Mouse (Mus musculus): ENCODE measurements around the gene Tspan9. TPM values are rescaled to one million over a fixed set of nuclear protein-coding genes. Genes with fewer than 3 reads are reported as not detected.

The Tspan9 gene
- total RNA-seq (2021), result 10 to 100 TPM; 43.7 to 57.9 TPM
- long read RNA-seq, experiment 1, transcript Tspan9-201 (9 exons, 1,405 nt), result major isoform, 11 of 40 reads
- long read RNA-seq, experiment 1, partial matches to known transcripts, result 3 of 40 reads
- long read RNA-seq, experiment 1, other reads (novel, unspliced or antisense), result 26 of 40 reads
- long read RNA-seq, experiment 2, transcript Tspan9-201 (9 exons, 1,405 nt), result major isoform, 11 of 31 reads
- long read RNA-seq, experiment 2, partial matches to known transcripts, result 3 of 31 reads
- long read RNA-seq, experiment 2, other reads (novel, unspliced or antisense), result 17 of 31 reads

DNA sequence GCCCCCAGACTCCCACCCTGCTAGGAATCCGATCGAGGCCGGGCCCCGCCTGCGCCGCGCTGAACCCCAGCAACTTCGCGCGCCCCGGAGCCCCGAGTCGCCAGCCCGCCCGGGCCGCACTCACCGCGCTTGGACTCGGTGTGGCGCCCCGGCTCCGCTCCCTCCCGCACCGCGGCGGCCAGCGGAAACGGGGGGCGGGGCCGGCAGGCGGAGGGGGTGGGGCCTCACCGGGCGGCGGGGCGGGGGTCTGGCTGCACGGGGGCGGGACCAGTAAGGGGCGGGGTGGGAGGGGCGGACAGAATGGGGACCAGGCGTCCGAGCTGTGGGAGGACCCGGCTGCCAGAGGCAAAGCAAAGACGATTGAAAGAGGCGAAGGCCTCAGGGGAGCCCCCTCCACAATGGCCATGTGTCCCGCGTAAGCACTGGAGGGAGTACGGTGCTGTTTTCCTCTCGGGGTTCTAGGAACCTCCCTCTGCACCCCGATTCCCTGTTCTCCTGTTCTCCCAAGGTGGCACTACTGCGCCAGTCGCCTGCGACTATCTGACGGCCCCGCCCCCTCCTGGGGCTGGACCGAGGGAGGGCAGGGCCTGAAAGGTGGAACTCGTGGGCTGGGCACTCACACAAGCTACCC is at the start of gene Tspan9:
Gene Tspan9 (minus strand): TSS at position 205 of the 631 bp plus-strand sequence.
- DNase-seq (ENCODE audit: low spot score in 2 of 2), result peak; percentile 79 to 81

DNA sequence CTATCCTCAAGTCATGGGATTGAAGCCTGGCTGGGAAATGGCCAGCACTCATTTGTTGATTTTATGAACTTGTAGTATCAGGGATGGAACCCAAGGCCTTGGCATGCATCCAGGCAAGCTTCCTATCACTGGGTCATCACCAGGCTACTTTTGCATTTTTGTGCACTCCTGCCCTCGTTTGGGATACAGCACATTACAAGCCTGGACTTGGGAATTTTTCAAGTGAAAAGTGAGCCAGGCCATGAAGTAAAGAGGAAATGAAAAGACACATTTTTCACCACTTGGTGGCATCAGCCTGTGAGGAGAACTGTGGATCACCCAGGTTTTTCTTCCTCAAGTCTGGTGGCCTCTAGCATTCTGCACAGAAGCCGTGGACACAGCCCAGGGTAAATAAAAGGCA is 40.1 kb upstream of the Tspan9 start:
- DNase-seq (ENCODE audit: low spot score in 2 of 2), result no peak

- no peak for DNase-seq (ENCODE audit: low spot score in 2 of 2)
Measured at GRCm38 (mm10) chr6:128181176-128181575, 37.8 kb upstream of the Tspan9 start.

DNA sequence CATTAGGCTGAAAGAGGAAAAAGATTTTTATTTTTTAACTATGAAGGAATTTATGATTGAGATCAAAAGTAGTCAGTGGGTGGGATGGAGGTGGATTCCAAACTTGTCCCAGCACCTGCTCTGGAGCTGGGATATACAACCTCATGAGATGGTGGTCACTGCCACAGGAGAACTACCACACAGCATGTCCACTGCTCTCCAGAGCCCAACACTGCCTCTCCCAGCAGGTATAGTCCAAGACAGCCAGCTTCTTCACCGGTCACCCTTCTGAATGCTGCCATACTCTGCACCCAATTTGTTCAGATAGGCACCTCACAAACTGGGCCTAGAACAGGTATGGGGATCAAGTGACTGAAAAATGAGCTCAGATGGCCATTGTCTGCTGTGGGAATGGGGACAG is 36.3 kb upstream of the Tspan9 start:
- no peak for DNase-seq (ENCODE audit: low spot score in 2 of 2)

DNA sequence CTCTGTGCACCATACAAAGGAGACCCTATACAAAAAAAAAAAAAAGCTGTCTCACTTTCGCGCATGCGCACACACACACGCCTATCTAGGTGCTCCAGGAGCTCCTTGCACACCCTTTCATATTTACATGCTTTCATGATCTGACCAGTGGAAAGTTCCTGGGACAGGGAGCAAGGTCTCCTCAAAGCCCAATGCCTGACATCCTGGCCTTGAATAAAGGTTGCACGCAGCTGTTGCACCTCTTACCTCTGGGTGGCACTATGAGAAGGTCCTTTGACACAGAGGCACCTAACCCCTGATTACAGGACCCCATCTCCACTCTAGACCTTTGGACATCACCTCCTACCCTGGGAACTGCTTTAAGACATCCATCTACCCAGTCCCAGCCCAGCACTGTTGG is 35.9 kb upstream of the Tspan9 start:
- DNase-seq (ENCODE audit: low spot score in 2 of 2), result no peak

- no peak for DNase-seq (ENCODE audit: low spot score in 2 of 2)
Measured at GRCm38 (mm10) chr6:128178681-128179080, 35.3 kb upstream of the Tspan9 start.

- DNase-seq (ENCODE audit: low spot score in 2 of 2), result no peak
Measured at GRCm38 (mm10) chr6:128168785-128169679, 25.6 kb upstream of the Tspan9 start.

- DNase-seq (ENCODE audit: low spot score in 2 of 2), result no peak
Measured at GRCm38 (mm10) chr6:128165564-128165963, 22.2 kb upstream of the Tspan9 start.

DNA sequence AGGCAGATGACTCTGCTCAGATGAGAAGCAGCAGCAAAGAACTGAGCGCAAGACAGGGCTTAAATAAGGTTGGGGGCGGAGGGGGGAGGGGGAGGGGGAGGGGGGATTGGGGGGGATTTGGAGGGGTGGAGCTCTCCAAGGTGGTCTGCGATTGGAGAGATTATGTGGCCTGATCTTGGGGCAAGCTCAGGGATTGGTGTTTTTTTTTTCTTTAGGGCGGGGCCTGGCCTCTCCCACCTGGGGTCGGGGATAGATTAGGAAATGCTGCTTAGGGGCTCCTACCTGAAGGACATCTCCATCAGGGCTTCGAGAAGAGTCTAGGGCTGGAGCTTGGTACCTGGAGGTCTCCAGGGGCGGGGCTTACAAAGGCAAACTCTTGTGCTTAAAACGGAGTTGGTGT is 21.2 kb upstream of the Tspan9 start:
- no peak for DNase-seq (ENCODE audit: low spot score in 2 of 2)

DNA sequence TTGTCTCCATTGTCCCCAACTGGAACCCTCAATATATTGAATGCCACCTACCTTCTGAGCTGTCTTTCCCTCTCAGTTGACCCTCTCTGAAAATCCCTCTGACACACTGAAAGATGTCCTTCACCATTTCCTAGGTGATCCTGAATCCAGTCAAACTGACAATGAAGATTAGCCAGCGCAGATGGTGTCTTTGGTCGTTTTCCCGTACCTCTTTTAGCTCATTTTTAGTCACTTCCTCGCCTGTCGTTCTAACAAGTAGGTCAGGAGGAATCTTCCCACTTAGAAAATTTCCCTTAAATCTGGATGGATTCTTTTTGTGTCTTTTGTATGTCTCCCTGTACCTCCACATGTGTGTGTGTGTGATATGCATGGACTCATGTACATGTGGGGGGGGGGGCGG is 15.7 kb upstream of the Tspan9 start:
- no peak for DNase-seq (ENCODE audit: low spot score in 2 of 2)

GRCm38 (mm10) chr6:128158031-128158430 is 14.6 kb upstream of the Tspan9 start:
- DNase-seq (ENCODE audit: low spot score in 2 of 2), result no peak

- no peak for DNase-seq (ENCODE audit: low spot score in 2 of 2)
Measured at GRCm38 (mm10) chr6:128156476-128156875, 13.1 kb upstream of the Tspan9 start.

DNA sequence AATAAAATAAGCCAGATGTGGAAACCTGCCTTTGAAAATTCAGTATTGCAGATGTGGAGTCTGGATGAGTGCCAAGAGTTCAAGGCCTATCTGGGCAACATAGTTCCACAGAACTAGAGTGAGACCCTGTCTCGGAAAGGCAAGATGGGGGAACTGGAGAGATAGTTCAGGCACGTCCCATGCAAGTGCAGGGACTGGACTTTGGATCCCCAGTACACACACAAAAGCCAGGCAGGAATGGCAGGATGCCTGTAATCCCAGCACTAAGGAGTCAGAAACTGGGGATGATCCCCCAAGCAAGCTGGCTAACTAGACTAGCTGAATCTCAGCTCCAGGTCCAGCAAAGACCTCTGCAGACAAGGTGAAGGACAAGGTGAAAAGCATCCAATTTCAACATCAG is 12.5 kb upstream of the Tspan9 start:
- no peak for DNase-seq (ENCODE audit: low spot score in 2 of 2)

- DNase-seq (ENCODE audit: low spot score in 2 of 2), result peak in 1 of 2 experiments; percentile 36
Measured at GRCm38 (mm10) chr6:128145765-128146164, 2.4 kb upstream of the Tspan9 start.

DNA sequence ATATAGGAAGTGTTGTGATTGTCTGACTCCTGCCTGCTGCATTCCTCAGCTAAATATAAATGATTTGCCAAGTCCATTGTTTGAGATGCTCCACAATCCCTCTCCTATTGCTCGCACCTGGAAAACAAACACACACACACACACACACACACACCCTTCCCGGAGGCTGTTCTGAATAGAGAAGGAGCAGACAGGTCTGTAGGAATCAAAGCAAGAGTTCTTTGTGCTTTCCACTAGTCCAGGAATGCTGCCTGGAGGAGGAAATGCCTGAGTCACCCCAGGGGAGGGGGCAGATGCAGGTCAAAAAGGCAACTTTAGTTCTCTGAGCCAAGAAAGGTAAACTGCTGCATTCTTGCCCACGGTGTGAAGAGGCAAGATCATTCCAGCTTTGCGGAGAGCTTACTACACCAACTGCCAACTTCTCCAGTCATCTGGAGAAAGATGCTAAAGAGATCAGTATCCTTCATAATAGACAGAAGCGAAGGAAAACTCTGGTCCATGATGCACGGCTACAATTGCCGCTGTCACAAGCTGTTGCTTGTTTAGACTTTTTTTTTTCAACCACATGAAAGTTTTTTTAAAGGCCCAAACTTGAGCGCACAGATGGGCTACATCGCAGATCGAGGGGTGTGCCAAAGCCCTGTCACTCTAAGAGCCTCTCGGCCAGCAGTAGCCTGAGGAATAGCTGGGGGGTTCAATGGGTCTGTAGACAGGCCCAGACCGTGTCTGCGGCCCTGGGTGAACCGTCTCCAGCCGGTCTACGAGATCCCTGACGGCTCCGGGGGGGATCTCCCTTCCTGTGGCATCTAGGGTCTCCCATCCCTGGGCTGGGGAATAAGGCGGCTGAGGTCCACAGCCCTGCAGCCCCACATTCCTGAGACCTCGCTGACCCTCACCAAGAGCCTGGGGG is 770 bp downstream of the Tspan9 start:
- DNase-seq (ENCODE audit: low spot score in 2 of 2), result peak in 1 of 2 experiments; percentile 30

- DNase-seq (ENCODE audit: low spot score in 2 of 2), result no peak
Measured at GRCm38 (mm10) chr6:128140724-128141123, 2.7 kb downstream of the Tspan9 start.

DNA sequence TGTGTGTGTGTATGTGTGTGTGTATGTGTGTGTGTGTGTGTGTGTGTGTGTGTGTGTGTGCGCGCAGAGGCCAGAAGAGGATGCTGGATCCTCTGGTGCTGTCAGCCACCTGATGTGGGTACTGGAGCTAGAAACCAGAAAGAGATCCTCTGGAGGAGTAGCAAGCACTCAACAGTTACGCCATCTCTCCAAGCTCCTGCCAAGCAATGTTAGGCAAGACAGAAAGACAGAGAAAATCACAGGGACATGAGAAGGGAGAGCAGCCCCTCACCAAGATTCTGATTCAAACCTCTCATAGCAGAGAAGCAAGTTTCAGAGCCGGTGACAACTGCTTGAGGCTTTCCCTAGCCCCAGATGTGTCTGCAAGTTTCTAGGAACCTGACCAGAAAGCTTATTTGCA is 5.5 kb downstream of the Tspan9 start:
- no peak for DNase-seq (ENCODE audit: low spot score in 2 of 2)

GRCm38 (mm10) chr6:128136654-128137053 is 6.7 kb downstream of the Tspan9 start:
- no peak for DNase-seq (ENCODE audit: low spot score in 2 of 2)

- DNase-seq (ENCODE audit: low spot score in 2 of 2), result peak in 1 of 2 experiments; percentile 18
Measured at GRCm38 (mm10) chr6:128135459-128135858, 7.9 kb downstream of the Tspan9 start.

DNA sequence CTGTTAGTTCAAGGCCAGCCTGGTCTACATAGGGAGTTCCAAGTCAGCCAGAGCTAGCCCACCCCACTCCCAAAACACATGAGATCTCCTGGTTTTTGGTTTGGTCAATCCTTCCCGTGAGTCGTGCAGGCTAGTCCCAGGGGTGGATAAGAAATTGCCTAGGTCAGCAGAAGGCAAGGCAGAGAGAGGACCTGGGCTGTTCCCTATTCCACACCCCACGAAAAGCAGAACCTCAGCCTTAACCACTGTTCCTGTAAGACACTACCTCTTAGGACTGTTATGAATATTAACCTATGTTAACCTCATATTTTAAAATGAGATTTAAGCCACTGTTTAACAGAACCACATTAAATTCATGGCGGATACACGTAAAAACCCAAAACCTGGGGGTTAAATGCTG is 8.4 kb downstream of the Tspan9 start:
- DNase-seq (ENCODE audit: low spot score in 2 of 2), result no peak

All from adrenal gland, adult 18-20 months (tissue).